Mouse (Mus musculus): ENCODE measurements at regions not wholly inside any gene's neighbourhood (a gene's known extent, or its start where the extent isn't known, plus 50 kb on each side); places are given as distances from the start of the nearest gene placed in this dataset.
A peak's percentile ranks its signal among the peaks of the same experiment; 100 is the strongest.

DNA sequence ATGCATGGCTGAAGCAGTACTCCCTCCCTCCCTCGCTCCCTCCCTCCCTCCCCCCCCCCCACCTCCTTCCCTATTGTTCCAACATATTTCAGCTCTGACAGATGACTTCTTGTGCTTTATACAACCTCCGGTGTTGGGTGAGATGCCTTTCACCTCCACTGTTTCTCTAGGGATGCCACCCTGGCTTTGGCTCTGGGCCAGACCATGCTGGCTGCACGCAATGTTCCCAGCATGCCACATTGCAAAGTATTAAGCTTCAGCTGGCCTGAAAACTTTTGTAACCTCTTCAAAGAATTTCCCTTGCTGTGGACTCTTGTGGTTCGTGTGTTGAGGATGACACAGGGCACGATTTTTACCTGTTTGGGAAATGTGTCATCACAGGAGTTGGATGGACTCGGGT, 107.1 kb upstream of the Cd180 start:
- peak; percentile 36 for DNase-seq (ENCODE audit: low spot score)

DNA sequence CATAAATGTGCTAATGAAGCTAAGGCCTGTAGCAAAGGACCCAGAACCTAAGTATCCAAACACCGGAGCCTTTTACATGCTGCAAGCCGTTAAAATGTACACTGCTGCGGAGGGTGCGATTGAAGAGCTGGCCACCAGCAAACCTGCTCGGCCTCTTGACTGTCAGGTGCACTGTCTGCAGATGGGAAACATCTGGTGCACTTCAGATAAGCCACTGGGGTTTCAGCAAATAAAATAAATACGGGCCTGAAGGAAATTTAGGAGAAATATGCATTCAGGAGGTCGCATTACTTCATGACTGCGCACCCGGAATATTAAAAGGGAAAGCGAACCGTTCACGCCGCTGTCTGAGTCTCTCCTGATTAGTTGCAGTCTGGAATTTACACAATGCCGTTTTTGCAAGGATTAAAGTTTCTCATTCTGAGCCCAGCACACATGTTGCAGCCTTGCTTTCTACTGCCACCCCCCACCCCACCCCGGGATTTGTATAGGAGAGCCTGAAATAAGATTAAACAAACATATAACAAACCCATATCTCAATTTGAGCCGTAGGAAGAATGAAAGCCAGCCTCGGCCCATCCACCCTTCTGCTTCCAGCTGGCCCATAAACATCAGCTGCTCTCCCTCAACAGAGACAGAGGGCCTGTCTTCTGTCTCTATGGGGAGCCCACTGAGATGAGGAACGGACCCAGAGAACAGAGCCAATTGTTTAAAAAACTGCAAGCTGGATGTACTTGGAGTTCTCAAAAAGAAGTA, 103.5 kb upstream of the Cd180 start:
- no peak for DNase-seq (ENCODE audit: low spot score)

DNA sequence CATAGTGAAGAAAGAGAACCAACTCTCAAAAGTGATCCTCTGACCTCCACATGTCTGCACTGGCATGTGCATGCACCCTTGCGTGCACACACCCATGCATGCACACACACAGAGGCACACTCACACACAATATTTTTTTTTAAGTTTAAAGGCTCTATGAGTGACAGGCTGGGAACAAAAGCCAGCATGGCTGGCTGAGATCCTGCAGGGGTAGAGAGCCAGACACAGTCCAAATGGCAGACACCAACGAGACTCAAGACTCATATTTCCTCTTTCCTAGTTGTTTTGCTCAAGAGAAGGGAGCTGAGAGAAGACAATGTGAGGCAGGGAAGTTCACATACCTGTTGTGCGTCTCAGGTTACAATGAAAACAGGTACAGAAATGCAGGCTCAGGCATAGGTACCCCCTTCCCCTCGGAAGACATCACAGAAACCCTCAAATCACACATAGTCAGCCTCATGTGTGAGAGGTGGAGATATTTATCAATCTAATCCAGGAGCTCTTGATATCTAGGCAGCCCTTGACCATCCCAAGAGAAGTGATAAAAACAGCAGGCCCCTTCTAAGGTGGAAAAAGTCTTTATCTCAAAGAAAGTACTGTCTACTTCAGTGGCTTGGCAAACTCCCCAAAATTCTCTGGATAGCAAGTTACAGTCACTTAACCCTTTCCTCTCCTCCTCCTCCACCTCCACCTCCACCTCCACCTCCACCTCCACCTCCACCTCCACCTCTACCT, 101.4 kb upstream of the Cd180 start:
- no peak for DNase-seq (ENCODE audit: low spot score)

DNA sequence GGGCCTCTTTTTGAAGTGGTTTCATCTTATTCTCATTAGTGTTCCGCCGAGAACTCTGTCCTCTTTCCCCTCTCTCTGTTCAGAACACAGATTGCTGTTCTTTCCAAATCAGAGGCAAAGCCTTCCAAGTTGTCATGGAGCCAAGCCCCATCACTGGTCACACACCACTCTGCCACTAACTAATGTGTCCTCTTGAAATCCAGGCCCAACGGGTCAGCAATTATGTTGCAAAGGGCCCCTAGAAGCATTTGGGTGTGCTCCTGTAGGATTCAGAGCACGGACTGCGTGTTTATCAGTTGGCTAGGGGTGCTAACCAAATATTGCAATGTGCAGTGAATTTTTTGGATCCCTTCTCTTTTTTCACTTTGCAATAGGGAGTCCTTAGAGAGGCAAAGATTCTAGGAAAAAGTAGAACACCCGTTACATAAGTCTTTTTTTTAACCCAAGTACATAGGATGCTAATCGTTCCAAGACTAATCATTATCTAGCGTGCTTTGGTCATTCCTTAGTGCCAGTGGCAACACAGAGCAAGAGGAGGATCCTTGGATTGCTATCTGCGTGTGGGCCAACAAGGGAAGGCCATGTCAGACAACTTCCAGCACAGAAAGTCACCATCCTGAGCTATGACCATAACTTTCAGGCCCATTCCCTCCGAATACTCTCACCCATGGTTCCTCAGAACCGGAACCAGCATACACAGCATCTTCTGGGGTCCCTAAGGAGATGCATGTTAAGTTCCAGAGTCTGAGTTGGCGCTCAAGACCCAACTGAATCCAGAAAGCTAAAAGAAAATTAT, 99.8 kb upstream of the Cd180 start:
- peak; percentile 35 for DNase-seq (ENCODE audit: low spot score)

DNA sequence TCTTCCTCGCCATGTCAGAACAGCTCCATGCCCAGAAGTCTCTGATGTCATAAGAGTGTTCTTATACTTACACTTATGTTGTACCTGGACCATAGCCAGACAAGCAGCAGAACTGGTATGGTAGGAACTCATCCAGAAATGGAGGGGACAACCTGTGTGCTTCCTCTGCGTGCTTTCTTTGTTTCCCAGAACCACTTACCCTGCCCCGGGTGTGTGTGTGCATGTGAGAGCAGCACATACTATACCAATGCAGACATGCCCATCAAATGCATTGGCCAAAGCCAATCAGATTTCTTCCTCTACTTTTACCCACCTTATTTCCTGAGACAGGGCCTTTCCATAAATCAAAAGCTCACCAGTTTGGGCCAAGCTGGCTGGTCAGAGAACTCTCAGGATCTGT, 99.2 kb upstream of the Cd180 start:
- no peak for DNase-seq (ENCODE audit: low spot score)

DNA sequence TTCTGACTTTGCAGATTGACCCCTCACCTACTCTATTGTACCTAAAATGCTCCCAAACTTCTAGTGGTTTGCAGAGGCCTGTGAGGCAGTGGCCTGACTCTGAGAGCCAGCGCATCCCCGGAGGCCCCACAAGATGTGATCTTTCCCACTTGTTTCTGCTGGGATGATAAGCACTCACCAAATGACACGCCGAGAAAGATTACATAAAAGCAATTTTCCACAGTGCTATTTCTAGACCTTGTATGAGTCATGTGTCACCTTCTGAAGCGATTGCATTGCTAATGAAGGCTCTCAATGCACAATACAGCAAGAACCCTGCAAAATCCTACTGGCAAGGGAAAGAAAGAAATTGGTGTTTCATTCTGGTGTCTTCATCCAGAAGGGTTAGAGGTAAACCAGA, 97.8 kb upstream of the Cd180 start:
- DNase-seq (ENCODE audit: low spot score) = no peak

DNA sequence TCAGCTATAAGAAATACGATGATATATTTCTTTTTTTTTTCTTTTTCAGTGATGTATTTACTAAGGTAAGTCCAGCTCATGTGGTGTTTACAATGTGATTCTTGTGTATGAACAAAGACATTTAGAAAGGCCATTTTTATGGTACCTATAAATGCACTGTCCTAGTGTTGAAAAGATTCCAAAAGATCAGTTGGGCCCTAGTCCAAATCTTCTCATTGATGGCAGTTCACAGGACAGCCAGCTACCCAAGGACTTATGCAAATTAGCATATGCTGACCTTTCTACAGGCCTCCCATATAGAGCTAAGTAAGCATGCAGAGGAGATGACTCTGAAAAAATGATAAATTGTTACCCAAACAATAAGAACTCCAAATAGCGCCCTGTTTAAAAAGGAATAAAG, 97.3 kb upstream of the Cd180 start:
- DNase-seq (ENCODE audit: low spot score) = no peak

DNA sequence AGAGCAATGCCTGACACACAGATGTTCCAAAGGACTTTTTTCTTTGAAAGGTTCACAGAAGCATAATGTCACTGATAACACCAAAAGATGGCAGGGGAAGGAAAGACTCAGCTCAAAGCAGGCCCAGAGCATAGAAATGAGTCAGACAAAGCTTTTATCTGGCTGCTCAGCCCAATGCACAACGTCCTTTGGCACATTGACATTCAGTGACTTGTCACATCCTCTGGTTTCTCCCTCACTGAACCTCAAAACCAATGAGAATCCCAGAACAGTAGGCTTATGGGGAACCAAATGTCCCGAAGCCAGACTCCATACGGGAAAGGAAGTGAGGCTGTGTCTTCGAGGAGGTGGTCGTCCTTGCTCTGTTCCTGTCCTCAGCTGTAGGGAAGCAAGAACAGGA, 95.2 kb upstream of the Cd180 start:
- DNase-seq (ENCODE audit: low spot score) = no peak

DNA sequence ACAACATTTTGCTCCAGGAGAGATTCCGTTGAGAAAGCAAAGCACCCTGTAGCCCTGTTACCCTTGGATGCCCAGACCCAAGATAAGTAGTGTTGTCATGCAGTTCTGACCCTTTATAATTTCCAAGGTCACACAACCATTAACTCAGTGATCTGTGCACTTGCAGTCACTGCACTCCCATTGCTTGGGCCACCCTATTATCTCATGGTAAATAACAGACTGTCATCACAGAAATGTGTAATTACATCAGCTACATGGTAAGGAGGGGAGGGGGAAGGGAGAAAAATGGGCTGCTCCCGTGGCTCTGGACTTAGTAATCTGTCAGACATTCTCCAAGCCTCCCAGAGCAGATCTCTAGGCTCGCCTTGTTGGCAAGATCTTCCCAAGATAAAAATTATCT, 93.8 kb upstream of the Cd180 start:
- DNase-seq (ENCODE audit: low spot score) = no peak

DNA sequence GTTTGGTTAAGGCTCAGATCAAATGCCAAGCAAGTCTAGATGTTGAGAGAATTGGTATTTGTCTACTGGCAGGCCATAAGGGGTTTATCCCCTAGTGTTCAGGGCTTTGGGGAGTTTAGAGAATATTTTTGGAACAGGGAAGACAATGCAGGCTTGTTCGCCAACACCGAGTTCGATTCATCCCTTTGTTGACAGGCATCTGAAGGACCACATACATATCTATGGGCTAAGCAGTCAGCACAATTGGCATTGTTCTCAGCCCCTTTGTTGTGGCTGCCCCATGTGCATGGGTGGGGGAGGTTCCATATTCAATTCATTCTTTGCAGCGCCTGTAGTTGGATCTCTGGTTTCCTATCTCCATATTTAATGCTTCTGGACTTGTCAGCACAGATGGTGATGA, 93.3 kb upstream of the Cd180 start:
- no peak for DNase-seq (ENCODE audit: low spot score)

DNA sequence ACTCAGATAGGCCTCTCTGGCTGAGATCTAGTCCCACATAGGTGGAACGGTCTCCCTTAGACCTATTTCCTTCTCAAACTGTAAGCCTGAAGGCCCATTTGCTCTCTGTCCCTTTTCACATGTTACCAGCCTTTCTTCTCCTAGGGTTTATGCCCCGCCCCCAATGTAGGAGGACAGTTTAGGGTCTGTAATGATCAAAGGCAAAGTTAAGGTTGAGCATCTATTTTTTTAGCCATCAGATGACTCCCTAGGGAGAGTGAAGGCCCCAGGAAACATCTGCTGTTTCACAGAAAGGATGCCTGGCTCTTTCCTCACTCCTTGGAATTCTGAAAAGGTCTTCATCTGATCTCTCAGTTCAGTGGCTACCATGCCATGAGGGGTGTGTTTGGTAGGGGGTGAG, 68.9 kb upstream of the Cd180 start:
- DNase-seq (ENCODE audit: low spot score) = no peak

DNA sequence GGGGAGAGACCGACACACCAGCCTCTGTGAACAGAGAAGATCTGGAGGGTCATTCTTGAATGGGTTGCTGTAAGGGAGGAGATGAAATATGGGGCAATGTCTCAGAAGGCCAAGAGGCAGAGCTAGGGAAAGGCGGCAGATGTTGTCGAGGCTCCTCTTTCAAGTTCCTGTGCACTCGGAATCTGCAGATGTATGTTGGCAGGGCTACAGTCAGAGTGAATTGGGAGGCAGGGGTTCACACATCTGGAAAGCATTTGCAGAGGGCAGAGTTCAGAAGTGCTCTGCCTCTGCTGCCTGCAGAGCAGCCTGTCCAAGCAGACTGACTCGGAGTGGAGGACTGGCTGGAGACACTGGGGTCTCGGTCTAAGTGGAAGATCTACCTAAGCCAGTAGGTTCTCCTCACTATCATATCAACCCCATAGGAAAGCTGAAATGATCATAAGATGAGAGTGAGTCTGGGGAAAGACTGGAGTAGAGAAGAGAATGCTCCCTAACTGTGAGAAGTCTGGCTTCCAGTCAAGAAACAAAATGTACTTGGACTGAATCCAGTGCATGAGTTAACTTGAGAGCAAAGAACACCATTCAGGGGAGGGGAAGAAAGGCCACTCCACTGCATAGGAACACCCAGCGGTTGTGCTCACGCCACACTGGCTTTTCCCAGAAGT, 68.1 kb upstream of the Cd180 start:
- peak; percentile 21 for DNase-seq (ENCODE audit: low spot score)

DNA sequence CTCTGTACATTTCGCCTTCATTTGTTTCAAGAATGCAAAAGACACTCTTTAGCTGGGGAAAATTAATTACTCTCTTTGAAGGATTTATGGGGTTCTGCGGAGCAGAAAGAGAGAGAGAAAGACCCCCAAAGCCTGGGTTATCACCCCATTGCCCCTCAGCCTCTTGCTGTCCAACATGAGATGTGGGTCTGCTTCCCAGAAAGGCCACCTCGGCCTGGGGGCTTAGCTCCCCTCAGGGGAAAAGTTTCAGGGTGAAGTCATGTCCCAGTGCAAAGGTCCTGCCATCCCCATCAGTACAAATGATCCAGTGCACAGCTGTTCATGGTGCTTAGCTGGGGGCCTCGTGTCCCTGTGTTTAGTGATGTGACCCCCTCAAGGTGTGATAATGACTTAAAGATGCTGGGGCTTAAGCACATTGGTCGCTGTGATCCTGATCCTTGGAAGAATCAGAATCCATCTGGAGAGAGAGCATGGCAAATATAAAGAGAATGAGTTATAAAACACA, 67.5 kb upstream of the Cd180 start:
- no peak for DNase-seq (ENCODE audit: low spot score)

DNA sequence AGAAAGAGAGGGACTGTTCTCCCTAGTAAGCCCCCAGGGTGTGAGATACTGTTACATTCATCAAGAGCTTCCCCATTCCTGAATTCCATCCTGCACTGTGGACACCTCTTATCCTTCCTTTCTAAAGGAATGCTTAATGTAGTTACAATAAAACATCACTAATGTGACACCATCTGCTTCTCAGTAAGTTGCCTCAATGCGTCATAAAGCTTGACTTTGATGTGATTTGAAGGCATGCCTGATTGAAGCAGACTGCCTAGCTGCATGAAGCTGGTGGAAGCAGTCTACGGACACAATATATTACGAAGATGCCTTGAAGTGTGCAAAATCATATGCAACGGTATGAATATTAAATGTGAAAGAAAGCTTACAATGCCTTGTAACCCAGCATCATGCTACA, 65.6 kb upstream of the Cd180 start:
- no peak for DNase-seq (ENCODE audit: low spot score)

DNA sequence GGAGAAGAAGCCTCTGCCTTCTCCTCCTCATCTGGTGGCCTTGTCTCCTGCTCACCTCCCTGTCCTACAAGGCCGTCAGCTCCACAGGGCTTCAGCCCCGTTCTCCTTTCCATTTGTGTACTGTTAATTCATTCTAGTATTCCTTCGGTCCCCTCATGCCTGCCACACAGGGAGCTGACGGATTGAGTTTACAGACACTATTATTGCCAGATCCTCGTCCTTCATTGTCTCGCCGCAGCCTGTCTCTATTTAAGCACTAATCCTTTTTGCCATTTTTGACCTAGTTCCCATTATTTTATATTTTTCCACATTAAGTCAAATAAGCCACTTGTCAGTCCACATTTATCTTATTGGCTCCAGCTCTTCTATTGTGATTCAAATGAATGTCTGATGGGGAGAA, 64.2 kb upstream of the Cd180 start:
- no peak for DNase-seq (ENCODE audit: low spot score)

DNA sequence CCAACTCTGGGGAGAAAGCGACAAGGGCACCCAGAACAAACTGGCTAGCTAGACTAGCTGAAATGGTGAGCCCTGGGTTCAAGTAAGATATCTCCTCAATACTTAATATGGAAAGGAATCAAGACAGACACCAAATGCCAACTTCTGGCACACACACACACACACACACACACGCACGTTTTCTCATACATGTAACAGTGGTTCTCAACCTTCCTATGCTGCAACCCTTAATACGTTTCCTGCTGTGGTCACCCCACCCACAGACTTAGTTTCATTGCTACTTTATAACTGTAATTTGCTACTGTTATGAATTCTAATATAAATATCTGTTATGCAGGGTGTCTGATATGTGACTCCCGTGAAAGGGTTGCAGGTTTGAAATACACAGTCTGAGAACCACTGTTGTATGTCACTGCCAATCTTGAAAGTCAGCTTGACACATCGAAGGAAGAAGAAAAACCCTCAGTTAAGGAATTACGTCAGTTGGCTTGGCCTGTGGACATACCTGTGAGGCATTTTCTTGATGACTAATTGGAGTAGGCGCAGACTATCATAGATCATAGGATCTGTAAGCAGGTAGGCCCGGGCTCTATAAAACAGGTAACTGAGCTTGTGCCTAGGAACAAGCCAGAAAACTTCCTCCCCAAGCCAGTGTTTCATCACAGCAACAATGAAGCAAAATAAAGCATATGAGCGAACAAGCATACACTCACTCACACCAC, 59.0 kb upstream of the Cd180 start:
- DNase-seq (ENCODE audit: low spot score) = no peak

DNA sequence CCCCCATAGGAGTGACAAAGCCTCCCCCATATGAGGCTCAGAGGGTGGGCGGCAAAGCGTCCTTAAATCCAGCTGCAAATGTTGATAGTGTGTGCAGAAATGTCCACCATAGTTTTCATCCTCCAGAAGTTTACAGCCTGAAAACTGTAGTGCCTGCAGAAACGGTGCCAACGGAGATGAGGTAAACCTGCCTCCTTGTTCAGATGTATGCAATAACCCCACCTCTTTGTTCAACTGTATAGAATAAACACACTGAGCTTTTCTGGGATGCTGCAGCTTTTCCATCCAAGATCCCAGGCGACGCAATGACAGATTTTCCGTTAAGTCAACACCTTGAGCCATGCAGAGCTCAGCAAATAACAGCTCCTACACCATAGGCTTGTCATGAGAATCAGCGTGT, 57.3 kb upstream of the Cd180 start:
- no peak for DNase-seq (ENCODE audit: low spot score)

DNA sequence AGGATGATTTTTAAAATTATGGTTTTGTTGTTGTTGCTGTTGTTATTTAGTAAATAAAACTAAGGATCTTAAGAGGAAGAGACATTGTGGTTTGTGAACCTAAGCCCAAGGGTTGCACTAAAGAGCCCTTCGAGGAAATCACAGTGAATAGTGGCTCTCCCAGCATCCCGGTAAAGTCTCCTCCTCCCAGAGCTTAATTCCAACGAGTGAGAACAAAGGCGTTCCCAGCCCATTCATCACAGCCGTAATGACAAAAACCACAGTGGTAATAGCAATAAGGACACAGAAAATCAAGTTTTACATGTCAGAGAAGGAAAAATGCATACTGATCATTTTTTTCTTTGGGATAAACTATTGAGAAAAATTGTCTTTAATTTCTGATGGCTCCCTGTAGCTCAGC, 56.3 kb upstream of the Cd180 start:
- DNase-seq (ENCODE audit: low spot score) = no peak

DNA sequence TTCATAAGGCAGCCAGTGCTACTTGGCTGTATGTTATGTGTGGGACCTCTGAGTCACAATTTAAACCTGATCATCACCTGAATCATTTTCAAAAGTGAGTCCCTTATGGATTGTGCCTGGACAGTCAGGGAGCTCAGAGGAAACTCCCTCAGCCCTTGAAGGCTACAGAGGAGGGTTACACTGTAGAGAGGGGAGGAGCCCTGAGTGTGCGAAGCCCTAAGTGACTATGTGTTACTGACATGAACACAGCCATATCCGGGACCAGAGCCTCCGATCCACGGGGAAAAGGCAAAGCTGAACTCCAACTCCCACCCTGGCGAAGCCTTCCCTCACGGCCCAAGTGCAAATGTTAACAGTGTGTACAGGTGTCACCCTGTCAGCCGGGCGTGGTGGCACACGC, 53.7 kb upstream of the Cd180 start:
- no peak for DNase-seq (ENCODE audit: low spot score)

DNA sequence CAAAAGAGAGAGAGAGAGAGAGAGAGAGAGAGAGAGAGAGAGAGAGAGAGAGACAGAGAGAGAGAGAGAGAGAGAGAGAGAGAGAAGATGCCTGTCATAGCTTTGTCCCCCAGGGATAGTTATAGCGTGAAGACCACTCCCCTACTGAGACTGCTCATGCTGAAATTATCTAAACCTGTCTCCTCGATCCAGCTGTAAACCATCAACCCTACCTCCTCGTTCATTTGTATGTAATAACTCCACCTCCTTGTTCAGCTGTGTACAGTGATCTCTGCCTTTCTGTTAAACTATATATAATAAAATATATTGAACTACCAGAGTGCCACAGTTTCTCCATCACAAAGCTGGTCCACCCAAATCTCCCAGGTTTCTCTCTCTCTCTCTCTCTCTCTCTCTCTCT, 53.2 kb upstream of the Cd180 start:
- DNase-seq (ENCODE audit: low spot score) = no peak
